Mouse (Mus musculus) adrenal gland, adult 2 months (tissue): ENCODE results near the gene Pabpc5. TPM values are rescaled to one million over a fixed set of nuclear protein-coding genes. Genes with fewer than 3 reads are reported as not detected.

Experiments used
- DNase-seq: peaks from one replicate; pipeline ENCODE4 v3.0.0; 2021
- long read RNA-seq: library from polyadenylated mRNA; stranded (forward); transcript quantifications from one replicate; pipeline ENCODE4 v2.0.0, GENCODE M21; 2021
- polyA plus RNA-seq: library from polyadenylated mRNA; depleted of rRNA; stranded (reverse); fragments of >200 nt; gene quantifications from 2 replicates; pipeline ENCODE4 v1.2.3, GENCODE M21; 2012; rRNA removed
- total RNA-seq, 2 experiments: library from RNA; stranded (reverse); gene quantifications; 2 replicates each; pipeline ENCODE4 v1.2.3; 2021

Gene Pabpc5
- under 1 TPM; 0.20 to 0.62 TPM for total RNA-seq
- polyA plus RNA-seq = not detected in 2 replicates
- long read RNA-seq = 0 reads

- peak; percentile 46 for DNase-seq
Measured at GRCm38 (mm10) chrX:119927081-119927571, at the start of gene Pabpc5. TSS of gene Pabpc5 (plus strand) at chrX:119927196.

- no peak for DNase-seq
Measured at GRCm38 (mm10) chrX:119886957-119887593, 39.9 kb upstream of the Pabpc5 start.

GRCm38 (mm10) chrX:119888326-119888920 lies 38.6 kb upstream of the Pabpc5 start:
- no peak for DNase-seq

- no peak for DNase-seq
Measured at GRCm38 (mm10) chrX:119927852-119928251, 856 bp downstream of the Pabpc5 start.
